Mouse (Mus musculus) MEL (cell line): ENCODE results near the gene Fsip1. TPM values are rescaled to one million over a fixed set of nuclear protein-coding genes. Genes with fewer than 3 reads are reported as not detected.

Experiments
- DNase-seq: peaks from one replicate; pipeline ENCODE4 v3.0.0; 2011; ENCODE audit warnings: low read depth, low spot score
- H3K27ac ChIP-seq: 2 replicates; pipeline ENCODE4 v1.5.1; 2012; ENCODE audit warnings: low read depth, mild to moderate bottlenecking, control low read depth, low read length, moderate library complexity; ENCODE audit not compliant: control insufficient read depth
- H3K27me3 ChIP-seq, 2 experiments: fragments of 150-350 bp in 1 of 2; sonication (generic) in 1 of 2; 2 replicates each; pipeline ENCODE4 v1.6.1; 2012; ENCODE audit warnings: low read length in 2 of 2, mild to moderate bottlenecking in 2 of 2, improper control_type of control experiment in 1 of 2, moderate library complexity in 1 of 2; ENCODE audit not compliant: insufficient read depth in 2 of 2, control insufficient read depth in 1 of 2
- H3K36me3 ChIP-seq, 2 experiments: 2 replicates each; pipeline ENCODE4 v1.6.1; 2012 to 2014; ENCODE audit warnings: low read length in 2 of 2, improper control_type of control experiment in 1 of 2, inconsistent platforms in 1 of 2, mild to moderate bottlenecking in 1 of 2; ENCODE audit not compliant: insufficient read depth in 2 of 2, control insufficient read depth in 1 of 2
- H3K4me1 ChIP-seq, 2 experiments: fragments of 150-350 bp in 1 of 2; sonication (generic) in 1 of 2; 2 replicates each; pipeline ENCODE4 v1.6.1; 2012; ENCODE audit warnings: low read length in 2 of 2, improper control_type of control experiment in 1 of 2, mild to moderate bottlenecking in 1 of 2; ENCODE audit not compliant: insufficient read depth in 2 of 2, control insufficient read depth in 1 of 2
- H3K4me3 ChIP-seq, 2 experiments: fragments of 150-350 bp in 1 of 2; sonication (generic) in 1 of 2; 2 replicates each; pipeline ENCODE4 v1.5.1; 2012; ENCODE audit warnings: low read depth in 2 of 2, low read length in 2 of 2, mild to moderate bottlenecking in 2 of 2, moderate library complexity in 2 of 2, control low read depth in 1 of 2, improper control_type of control experiment in 1 of 2; ENCODE audit not compliant: control insufficient read depth in 1 of 2, insufficient read depth in 1 of 2
- H3K79me2 ChIP-seq: 2 replicates; pipeline ENCODE4 v1.6.1; 2012; ENCODE audit warnings: mild to moderate bottlenecking, low read length, moderate library complexity; ENCODE audit not compliant: control insufficient read depth, poor library complexity, insufficient read depth
- H3K9ac ChIP-seq: 2 replicates; pipeline ENCODE4 v1.6.1; 2012; ENCODE audit warnings: low read depth, mild to moderate bottlenecking, control low read depth, low read length, moderate library complexity; ENCODE audit not compliant: control insufficient read depth, poor library complexity, severe bottlenecking
- H3K9me3 ChIP-seq: fragments of 150-350 bp; sonication (generic); replicated peaks from 2 replicates; pipeline ENCODE4 v1.6.1; 2012; ENCODE audit warnings: mild to moderate bottlenecking, low read length, improper control_type of control experiment, moderate library complexity; ENCODE audit not compliant: insufficient read depth
- CHD2 ChIP-seq: IDR thresholded peaks from 2 replicates; pipeline ENCODE4 v1.6.1; 2011; ENCODE audit warnings: low read length, improper control_type of control experiment
- E2F4 ChIP-seq: IDR thresholded peaks from 2 replicates; pipeline ENCODE4 v1.6.1; 2011; ENCODE audit warnings: low read depth, low read length, improper control_type of control experiment, borderline replicate concordance
- ELF1 ChIP-seq: IDR thresholded peaks from 2 replicates; pipeline ENCODE4 v1.6.1; 2014; ENCODE audit warnings: low read depth, mild to moderate bottlenecking, inconsistent platforms, low read length, improper control_type of control experiment, moderate library complexity
- EP300 ChIP-seq, 2 experiments: IDR thresholded peaks; 2 replicates each; pipeline ENCODE4 v1.6.1; 2011; ENCODE audit warnings: improper control_type of control experiment in 2 of 2, low read length in 2 of 2, low read depth in 1 of 2, mild to moderate bottlenecking in 1 of 2
- ETS1 ChIP-seq: IDR thresholded peaks from 2 replicates; pipeline ENCODE4 v1.6.1; 2012; ENCODE audit warnings: low read depth, mild to moderate bottlenecking, inconsistent platforms, low read length, improper control_type of control experiment, moderate library complexity
- GABPA ChIP-seq: IDR thresholded peaks from 2 replicates; pipeline ENCODE4 v1.6.1; 2012; ENCODE audit warnings: low read depth, mild to moderate bottlenecking, inconsistent platforms, low read length, improper control_type of control experiment, moderate library complexity
- HCFC1 ChIP-seq: IDR thresholded peaks from 2 replicates; pipeline ENCODE4 v1.6.1; 2012; ENCODE audit warnings: low read depth, mild to moderate bottlenecking, inconsistent platforms, low read length, improper control_type of control experiment, moderate library complexity
- JUND ChIP-seq: IDR thresholded peaks from 2 replicates; pipeline ENCODE4 v1.6.1; 2011; ENCODE audit warnings: low read depth, mild to moderate bottlenecking, improper control_type of control experiment, low read length
- KAT2A ChIP-seq: conservative IDR thresholded peaks from 2 replicates; pipeline ENCODE4 v1.6.1; 2012; ENCODE audit warnings: low read depth, low read length, improper control_type of control experiment, inconsistent platforms
- MAFK ChIP-seq: IDR thresholded peaks from 2 replicates; pipeline ENCODE4 v1.6.1; 2011; ENCODE audit warnings: low read depth, mild to moderate bottlenecking, low read length, improper control_type of control experiment, borderline replicate concordance
- MAX ChIP-seq: IDR thresholded peaks from 2 replicates; pipeline ENCODE4 v1.6.1; 2011; ENCODE audit warnings: low read length, improper control_type of control experiment
- MYB ChIP-seq: IDR thresholded peaks from 2 replicates; pipeline ENCODE4 v1.6.1; 2011; ENCODE audit warnings: mild to moderate bottlenecking, low read depth, low read length, improper control_type of control experiment
- NELFE ChIP-seq: IDR thresholded peaks from 2 replicates; pipeline ENCODE4 v1.6.1; 2011; ENCODE audit warnings: low read depth, low read length, improper control_type of control experiment
- NRF1 ChIP-seq: IDR thresholded peaks from 2 replicates; pipeline ENCODE4 v1.6.1; 2014; ENCODE audit warnings: low read depth, mild to moderate bottlenecking, inconsistent platforms, low read length, improper control_type of control experiment, moderate library complexity; ENCODE audit not compliant: poor library complexity, insufficient read depth, severe bottlenecking
- POLR2A ChIP-seq, 2 experiments: IDR thresholded peaks; 2 replicates each; pipeline ENCODE4 v1.6.1; 2011 to 2012; ENCODE audit warnings: low read length in 2 of 2, mild to moderate bottlenecking in 2 of 2, control low read depth in 1 of 2, improper control_type of control experiment in 1 of 2, low read depth in 1 of 2, moderate library complexity in 1 of 2; ENCODE audit not compliant: control insufficient read depth in 1 of 2, insufficient read depth in 1 of 2, poor library complexity in 1 of 2
- POLR2AphosphoS2 ChIP-seq: IDR thresholded peaks from 2 replicates; pipeline ENCODE4 v1.6.1; 2011; ENCODE audit warnings: low read length, improper control_type of control experiment
- POLR2AphosphoS5 ChIP-seq: IDR thresholded peaks from 2 replicates; pipeline ENCODE4 v1.6.1; 2012; ENCODE audit warnings: low read depth, borderline replicate concordance, mild to moderate bottlenecking, inconsistent platforms, low read length, moderate library complexity, mixed read lengths
- RCOR1 ChIP-seq: IDR thresholded peaks from 2 replicates; pipeline ENCODE4 v1.6.1; 2012; ENCODE audit warnings: low read depth, mild to moderate bottlenecking, inconsistent platforms, low read length, improper control_type of control experiment
- TAL1 ChIP-seq: IDR thresholded peaks from 2 replicates; pipeline ENCODE4 v1.6.1; 2012; ENCODE audit warnings: mild to moderate bottlenecking, inconsistent platforms, low read length, moderate library complexity, mixed read lengths
- TBP ChIP-seq: IDR thresholded peaks from 2 replicates; pipeline ENCODE4 v1.8.0; 2011; ENCODE audit warnings: low read depth, low read length, improper control_type of control experiment
- TCF12 ChIP-seq: IDR thresholded peaks from 2 replicates; pipeline ENCODE4 v1.6.1; 2014; ENCODE audit warnings: low read depth, mild to moderate bottlenecking, inconsistent platforms, low read length, improper control_type of control experiment, moderate library complexity
- USF2 ChIP-seq, 2 experiments: IDR thresholded peaks; 2 replicates each; pipeline ENCODE4 v1.6.1; 2011 to 2012; ENCODE audit warnings: improper control_type of control experiment in 2 of 2, low read length in 2 of 2, borderline replicate concordance in 1 of 2, inconsistent platforms in 1 of 2, low read depth in 1 of 2, mild to moderate bottlenecking in 1 of 2; ENCODE audit not compliant: insufficient read depth in 1 of 2
- ZMIZ1 ChIP-seq: IDR thresholded peaks from 2 replicates; pipeline ENCODE4 v1.6.1; 2012; ENCODE audit warnings: low read depth, mild to moderate bottlenecking, inconsistent platforms, low read length, improper control_type of control experiment, moderate library complexity
- polyA plus RNA-seq, 2 experiments: library from polyadenylated mRNA; stranded (reverse) in 1 of 2; unstranded in 1 of 2; fragments of >175 nt in 1 of 2; fragments of >200 nt in 1 of 2; gene quantifications; 2 replicates each; pipeline versions ENCODE4 v1.2.1 to v1.2.4; 2012; ENCODE audit warnings: low replicate concordance in 2 of 2, low read depth in 1 of 2; ENCODE audit not compliant: insufficient read length in 2 of 2, insufficient read depth in 1 of 2, missing spikeins in 1 of 2
- total RNA-seq: library from RNA; depleted of rRNA; stranded (reverse); fragments of 300-350 nt; gene quantifications from 2 replicates; pipeline ENCODE4 v1.2.3, GENCODE M21; 2012

The Fsip1 gene
- total and polyA plus RNA-seq, 3 experiments, result not detected

GRCm38 (mm10) chr2:118084693-118085092 is 172.1 kb downstream of the Fsip1 start:
- H3K4me1 ChIP-seq, result no peaks in the 10 kb centered on the region
- DNase-seq, result no peak
- no peak overlapping the region for H3K4me3 ChIP-seq
- H3K9ac ChIP-seq, result no peak overlapping the region
- H3K79me2 ChIP-seq, result no peaks in the 10 kb centered on the region
- TF ChIP-seq NELFE, result no peak
- no peaks in the 10 kb centered on the region; a peak in 1 of 4 replicates for H3K27me3 ChIP-seq
- no peaks in the 10 kb centered on the region for H3K9me3 ChIP-seq
- no peak overlapping the region for H3K27ac ChIP-seq
- no peaks in the 10 kb centered on the region for H3K36me3 ChIP-seq

GRCm38 (mm10) chr2:118083652-118084051 is 173.1 kb downstream of the Fsip1 start:
- Histone ChIP-seq H3K9ac (no peak overlapping the region), H3K36me3 (no peaks in the 10 kb centered on the region), H3K9me3 (no peaks in the 10 kb centered on the region), H3K79me2 (no peaks in the 10 kb centered on the region), H3K4me1 (no peaks in the 10 kb centered on the region), H3K4me3 (no peak overlapping the region), H3K27ac (no peak overlapping the region), H3K27me3 (no peaks in the 10 kb centered on the region)
- TF ChIP-seq USF2 (IDR thresholded peaks at IDR 0.05; ENCODE audit: borderline replicate concordance in 1 of 2, insufficient read depth in 1 of 2, low read depth in 1 of 2, low read length in 2 of 2), result no peak
- no peak for TF ChIP-seq E2F4
- no peak for TF ChIP-seq KAT2A
- no peak for TF ChIP-seq MAX
- no peak for TF ChIP-seq TAL1
- TF ChIP-seq GABPA, result no peak
- no peak for DNase-seq

- DNase-seq, result no peak
- H3K36me3 ChIP-seq, result no peaks in the 10 kb centered on the region
- no peaks in the 10 kb centered on the region for H3K27me3 ChIP-seq
- no peaks in the 10 kb centered on the region for H3K79me2 ChIP-seq
- TF ChIP-seq POLR2AphosphoS5, result no peak
- no peak for TF ChIP-seq POLR2AphosphoS2
- TF ChIP-seq NRF1, result no peak
- TF ChIP-seq ETS1, result no peak
- no peak for TF ChIP-seq POLR2A (IDR thresholded peaks at IDR 0.05; ENCODE audit: control insufficient read depth in 1 of 2, insufficient read depth in 1 of 2, low read depth in 1 of 2, low read length in 2 of 2, poor library complexity in 1 of 2)
- TF ChIP-seq GABPA, result no peak
- TF ChIP-seq TBP, result no peak
- no peak for TF ChIP-seq MYB
- no peak for TF ChIP-seq TCF12
- TF ChIP-seq E2F4, result no peak
- TF ChIP-seq EP300 (IDR thresholded peaks at IDR 0.05; ENCODE audit: low read depth in 1 of 2, low read length in 2 of 2), result no peak
- no peak for TF ChIP-seq HCFC1
- no peak for TF ChIP-seq MAFK
- no peak for TF ChIP-seq ZMIZ1
- no peak for TF ChIP-seq ELF1
- no peak for TF ChIP-seq JUND
- TF ChIP-seq RCOR1, result no peak
- no peak for TF ChIP-seq CHD2
- no peak for TF ChIP-seq TAL1
- no peak overlapping the region for H3K9ac ChIP-seq
- H3K9me3 ChIP-seq, result no peaks in the 10 kb centered on the region
- H3K4me3 ChIP-seq, result no peak overlapping the region
- H3K4me1 ChIP-seq, result no peaks in the 10 kb centered on the region
- H3K27ac ChIP-seq, result no peak overlapping the region
These were observed 175.2 kb downstream of the Fsip1 start for GRCm38 (mm10) chr2:118081581-118081980.
